Mouse (Mus musculus): ENCODE data around the gene Ppil1.

- TF ChIP-seq POLR2A (IDR thresholded peaks at IDR 0.05; ENCODE audit: borderline replicate concordance, low read depth, low read length) (no peak), CTCF (IDR thresholded peaks at IDR 0.05; ENCODE audit: low read depth, low read length) (no peak)
Observed at GRCm38 (mm10) chr17:29211836-29212235, 52.1 kb downstream of the Ppil1 start.
